Mouse (Mus musculus) myocyte (in vitro differentiated cells): ENCODE data around the gene Mbl1. TPM values are rescaled to one million over a fixed set of nuclear protein-coding genes. Genes with fewer than 3 reads are reported as not detected.

Experiments used
- H3K27me3 ChIP-seq: one replicate; pipeline ENCODE4 v1.6.1; 2011; ENCODE audit not compliant: control insufficient read depth, insufficient read depth, insufficient read length
- H3K36me3 ChIP-seq: one replicate; pipeline ENCODE4 v1.6.1; 2011; ENCODE audit not compliant: control insufficient read depth, insufficient read depth
- H3K4me2 ChIP-seq: one replicate; pipeline ENCODE4 v1.6.1; 2011; ENCODE audit warnings: low read depth, control low read depth
- H3K4me3 ChIP-seq: one replicate; pipeline ENCODE4 v1.5.1; 2011; ENCODE audit warnings: mild to moderate bottlenecking, control low read depth, moderate library complexity
- H3K79me2 ChIP-seq: one replicate; pipeline ENCODE4 v1.6.1; 2011; ENCODE audit not compliant: control insufficient read depth, insufficient read depth
- H3ac ChIP-seq: one replicate; pipeline ENCODE4 v1.6.1; 2011; ENCODE audit not compliant: control insufficient read depth, insufficient read length
- CEBPB ChIP-seq: IDR thresholded peaks from 2 replicates; pipeline ENCODE4 v1.6.1; 2011; ENCODE audit warnings: mild to moderate bottlenecking, moderate library complexity; ENCODE audit not compliant: poor library complexity, insufficient read depth, severe bottlenecking
- E2F4 ChIP-seq: IDR thresholded peaks from one replicate; pipeline ENCODE4 v1.6.1; 2011; ENCODE audit warnings: mild to moderate bottlenecking, control low read depth, moderate library complexity; ENCODE audit not compliant: insufficient read depth
- MAX ChIP-seq: IDR thresholded peaks from one replicate; pipeline ENCODE4 v1.6.1; 2011; ENCODE audit warnings: low read depth, mild to moderate bottlenecking, control low read depth
- MYOD1 ChIP-seq, 3 experiments: IDR thresholded peaks; one replicate each; pipeline ENCODE4 v1.6.1; 2011; ENCODE audit warnings: control low read depth in 2 of 3, low read depth in 2 of 3, mild to moderate bottlenecking in 2 of 3, moderate library complexity in 1 of 3; ENCODE audit not compliant: insufficient read length in 2 of 3, control insufficient read depth in 1 of 3
- MYOG ChIP-seq, 3 experiments: IDR thresholded peaks; one replicate each; pipeline ENCODE4 v1.6.1; 2011; ENCODE audit warnings: control low read depth in 2 of 3, low read depth in 2 of 3, mild to moderate bottlenecking in 2 of 3; ENCODE audit not compliant: insufficient read length in 2 of 3, control insufficient read depth in 1 of 3, insufficient read depth in 1 of 3
- POLR2A ChIP-seq: IDR thresholded peaks from one replicate; pipeline ENCODE4 v1.6.1; 2011; ENCODE audit warnings: low read depth, mild to moderate bottlenecking, control low read depth, moderate library complexity; ENCODE audit not compliant: insufficient read length
- POLR2AphosphoS2 ChIP-seq: IDR thresholded peaks from one replicate; pipeline ENCODE4 v1.6.1; 2011; ENCODE audit warnings: low read depth, control low read depth; ENCODE audit not compliant: insufficient read length
- REST ChIP-seq: IDR thresholded peaks from one replicate; pipeline ENCODE4 v1.6.1; 2011; ENCODE audit warnings: mild to moderate bottlenecking, control low read depth, moderate library complexity; ENCODE audit not compliant: insufficient read depth, insufficient read length
- SRF ChIP-seq: IDR thresholded peaks from one replicate; pipeline ENCODE4 v1.6.1; 2011; ENCODE audit warnings: low read depth; ENCODE audit not compliant: control insufficient read depth, insufficient read length
- TCF12 ChIP-seq: IDR thresholded peaks from one replicate; pipeline ENCODE4 v1.6.1; 2011; ENCODE audit warnings: mild to moderate bottlenecking, control low read depth; ENCODE audit not compliant: poor library complexity, insufficient read depth, severe bottlenecking
- TCF3 ChIP-seq: IDR thresholded peaks from one replicate; pipeline ENCODE4 v1.6.1; 2011; ENCODE audit warnings: low read depth, control low read depth; ENCODE audit not compliant: insufficient read length
- USF1 ChIP-seq: IDR thresholded peaks from one replicate; pipeline ENCODE4 v1.6.1; 2011; ENCODE audit warnings: low read depth, mild to moderate bottlenecking, control low read depth, moderate library complexity
- polyA plus RNA-seq: library from polyadenylated mRNA; unstranded; fragments of >200 nt; fragmentation: generic; extraction: Trizol; gene quantifications from one replicate; pipeline ENCODE4 v1.2.1, GENCODE M21; 2012; ENCODE audit warnings: missing spikeins

Gene Mbl1
- polyA plus RNA-seq, 1 experiment: not detected

- Histone ChIP-seq H3K79me2 (no peaks in the 10 kb centered on the region), H3K4me3 (no peak overlapping the region), H3K4me2 (no peak overlapping the region), H3ac (no peak overlapping the region), H3K36me3 (no peaks in the 10 kb centered on the region), H3K27me3 (no peaks in the 10 kb centered on the region)
- no peak for TF ChIP-seq TCF12
- TF ChIP-seq MYOG (IDR thresholded peaks at IDR 0.05; ENCODE audit: control insufficient read depth in 1 of 3, insufficient read depth in 1 of 3, insufficient read length in 2 of 3, low read depth in 2 of 3): no peak
- TF ChIP-seq POLR2AphosphoS2: no peak
- TF ChIP-seq POLR2A: no peak
- TF ChIP-seq TCF3: no peak
- TF ChIP-seq MAX: no peak
- no peak for TF ChIP-seq MYOD1 (IDR thresholded peaks at IDR 0.05; ENCODE audit: control insufficient read depth in 1 of 3, insufficient read length in 2 of 3, low read depth in 2 of 3)
- no peak for TF ChIP-seq REST
- TF ChIP-seq USF1: no peak
- no peak for TF ChIP-seq E2F4
Observed at GRCm38 (mm10) chr14:41112944-41113343, 38.3 kb upstream of the Mbl1 start.

DNA sequence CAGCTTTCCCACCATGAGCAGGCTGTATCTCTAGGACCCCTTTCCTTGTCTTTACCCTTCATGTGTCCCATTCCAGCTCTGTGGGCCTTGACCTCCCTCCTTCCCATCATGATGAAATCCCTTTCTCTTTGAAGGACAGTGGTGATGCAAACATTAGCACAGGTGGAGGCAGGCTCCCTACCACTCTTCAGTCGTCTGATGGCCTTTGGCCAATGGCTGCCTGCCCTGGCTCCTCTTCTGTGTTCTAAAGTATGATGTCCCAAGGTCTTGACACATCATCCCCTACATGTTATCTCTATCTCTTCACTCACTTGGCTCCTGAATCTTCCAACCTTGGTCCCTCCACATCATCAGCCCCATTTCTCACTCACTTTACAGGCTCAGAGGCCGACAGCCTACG lies 35.0 kb upstream of the Mbl1 start:
- no peak overlapping the region for H3K4me3 ChIP-seq
- TF ChIP-seq POLR2A (no peak), USF1 (no peak), MAX (no peak), MYOD1 (IDR thresholded peaks at IDR 0.05; ENCODE audit: control insufficient read depth in 1 of 3, insufficient read length in 2 of 3, low read depth in 2 of 3) (no peak), E2F4 (no peak), TCF12 (no peak), TCF3 (no peak), MYOG (IDR thresholded peaks at IDR 0.05; ENCODE audit: control insufficient read depth in 1 of 3, insufficient read depth in 1 of 3, insufficient read length in 2 of 3, low read depth in 2 of 3) (no peak), CEBPB (no peak), POLR2AphosphoS2 (no peak), REST (no peak), SRF (no peak)
- no peaks in the 10 kb centered on the region for H3K79me2 ChIP-seq
- no peak overlapping the region for H3K4me2 ChIP-seq
- no peaks in the 10 kb centered on the region for H3K36me3 ChIP-seq
- H3ac ChIP-seq: no peak overlapping the region
- no peaks in the 10 kb centered on the region for H3K27me3 ChIP-seq

GRCm38 (mm10) chr14:41124683-41125082 lies 26.6 kb upstream of the Mbl1 start:
- no peak for TF ChIP-seq POLR2A
- no peak for TF ChIP-seq E2F4
- TF ChIP-seq CEBPB: no peak
- TF ChIP-seq MYOD1 (IDR thresholded peaks at IDR 0.05; ENCODE audit: control insufficient read depth in 1 of 3, insufficient read length in 2 of 3, low read depth in 2 of 3): no peak
- no peak for TF ChIP-seq REST
- TF ChIP-seq MAX: no peak
- TF ChIP-seq TCF12: no peak
- no peak for TF ChIP-seq USF1
- TF ChIP-seq POLR2AphosphoS2: no peak
- no peak for TF ChIP-seq MYOG (IDR thresholded peaks at IDR 0.05; ENCODE audit: control insufficient read depth in 1 of 3, insufficient read depth in 1 of 3, insufficient read length in 2 of 3, low read depth in 2 of 3)

DNA sequence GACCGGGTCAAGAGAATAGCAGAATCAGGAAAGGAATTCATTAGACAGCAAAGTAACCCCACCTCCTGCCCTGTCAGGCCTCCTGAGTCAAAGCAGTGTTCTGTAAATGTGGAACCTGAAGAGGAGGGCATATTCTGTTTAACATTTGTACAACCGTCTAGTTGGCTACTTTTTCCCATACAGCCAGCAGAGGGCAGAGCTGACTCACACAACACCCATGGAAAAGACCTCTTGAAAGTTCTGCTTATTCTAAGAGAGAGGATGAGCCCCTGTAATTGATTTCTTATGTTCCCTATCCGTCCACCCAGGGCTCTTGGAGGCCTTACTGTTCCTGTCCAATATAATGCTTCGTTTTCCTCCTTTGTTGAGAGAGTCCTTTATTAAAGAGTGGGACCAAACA lies 23.3 kb upstream of the Mbl1 start:
- no peak overlapping the region for H3ac ChIP-seq
- no peak overlapping the region for H3K4me2 ChIP-seq
- H3K4me3 ChIP-seq: no peak overlapping the region
- no peaks in the 10 kb centered on the region for H3K79me2 ChIP-seq
- no peaks in the 10 kb centered on the region for H3K36me3 ChIP-seq
- H3K27me3 ChIP-seq: peaks cover 6% of the 10 kb centered on the region
- TF ChIP-seq TCF12 (no peak), USF1 (no peak), REST (no peak), CEBPB (no peak), SRF (no peak), POLR2A (no peak), MAX (no peak), E2F4 (no peak), TCF3 (no peak), MYOG (IDR thresholded peaks at IDR 0.05; ENCODE audit: control insufficient read depth in 1 of 3, insufficient read depth in 1 of 3, insufficient read length in 2 of 3, low read depth in 2 of 3) (no peak), MYOD1 (IDR thresholded peaks at IDR 0.05; ENCODE audit: control insufficient read depth in 1 of 3, insufficient read length in 2 of 3, low read depth in 2 of 3) (no peak), POLR2AphosphoS2 (no peak)

More at GRCm38 (mm10) chr14:41124683-41125082, 26.6 kb upstream of the Mbl1 start:
- Histone ChIP-seq H3K4me2 (no peak overlapping the region), H3K27me3 (no peaks in the 10 kb centered on the region), H3K79me2 (no peaks in the 10 kb centered on the region), H3K4me3 (no peak overlapping the region), H3K36me3 (no peaks in the 10 kb centered on the region), H3ac (no peak overlapping the region)

DNA sequence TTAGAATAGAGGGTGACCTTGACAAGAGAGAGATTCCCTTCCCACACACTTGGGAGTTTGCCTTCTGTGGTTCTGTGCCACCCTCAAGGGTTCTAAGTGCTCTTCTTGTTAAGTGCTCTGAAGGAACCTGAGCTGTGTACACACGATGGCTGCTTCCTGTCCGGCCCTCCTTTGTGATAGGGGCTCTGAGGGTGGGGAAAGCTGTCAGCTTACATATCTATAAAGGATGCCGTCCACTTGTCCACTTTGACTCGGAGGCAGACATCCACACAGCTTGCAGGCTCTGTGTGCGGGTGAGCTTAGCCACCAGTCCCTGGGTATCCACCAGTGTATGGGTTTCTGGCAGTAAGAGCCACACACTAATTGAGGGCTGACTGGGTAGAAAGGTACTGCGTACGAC lies 19.7 kb upstream of the Mbl1 start, which contains the start of gene Sftpa1:
Gene Sftpa1 (plus strand): TSS at position 243 of the 400 bp plus-strand sequence.
- TF ChIP-seq USF1 (no peak), REST (no peak), E2F4 (no peak), POLR2A (no peak), MAX (no peak), CEBPB (no peak), MYOD1 (IDR thresholded peaks at IDR 0.05; ENCODE audit: control insufficient read depth in 1 of 3, insufficient read length in 2 of 3, low read depth in 2 of 3) (no peak), TCF12 (no peak), POLR2AphosphoS2 (no peak), TCF3 (no peak), SRF (no peak), MYOG (IDR thresholded peaks at IDR 0.05; ENCODE audit: control insufficient read depth in 1 of 3, insufficient read depth in 1 of 3, insufficient read length in 2 of 3, low read depth in 2 of 3) (no peak)
- Histone ChIP-seq H3K36me3 (no peaks in the 10 kb centered on the region), H3K79me2 (no peaks in the 10 kb centered on the region), H3K4me2 (no peak within 1 kb of the TSS), H3ac (no peak within 1 kb of the TSS), H3K27me3 (peaks cover 6% of the 10 kb centered on the region), H3K4me3 (no peak within 1 kb of the TSS)
